In genomic region chr6:85452411-85452665, GRCm38 (mm10) we compare ENCODE assay signal across 9 mouse cellular contexts. TPM values are rescaled to one million over a fixed set of nuclear protein-coding genes. Genes with fewer than 3 reads are reported as not detected.
DNase-seq lines count a peak whose midpoint lies in the region; ATAC-seq lines count a peak whose summit lies in the region.
"Had no signal": no experiment of that assay in that cellular context is flagged by ENCODE, and none has a peak within 500 bp of the region (broad histone marks: within the 10 kb centered on the region; RNA-seq: fewer than 3 reads in every experiment).

No protein-coding gene starts in this region.

- peak overlapping the region; percentile 77 for H3K9ac ChIP-seq in heart, embryonic 15.5 days
- H3K9ac ChIP-seq in hindbrain, embryonic 11.5 days (ENCODE audit: low read depth, low read length), result peak overlapping the region; percentile 96
- peak overlapping the region; percentile 90 for H3K9ac ChIP-seq in midbrain, embryonic 11.5 days (ENCODE audit: low read length)

- no peak for ATAC-seq in heart, embryonic 15.5 days (replicated peaks; ENCODE audit: insufficient number of reproducible peaks, insufficient read depth, low FRiP score, low read depth)
- ATAC-seq in hindbrain, embryonic 11.5 days (ENCODE audit: low FRiP score), result no peak; the same call in 1 of the 2 replicates
- no peak for ATAC-seq in midbrain, embryonic 11.5 days (ENCODE audit: low FRiP score)

- H3K27ac ChIP-seq in heart, embryonic 15.5 days, result peak overlapping the region; percentile 86
- H3K27ac ChIP-seq in hindbrain, embryonic 11.5 days (ENCODE audit: low read depth, low read length), result peak overlapping the region; percentile 91
- H3K27ac ChIP-seq in midbrain, embryonic 11.5 days (ENCODE audit: low read depth, low read length), result peak overlapping the region; percentile 81

- H3K4me1 ChIP-seq in heart, embryonic 15.5 days (replicated peaks), result peaks cover 35% of the 10 kb centered on the region
- H3K4me1 ChIP-seq in hindbrain, embryonic 11.5 days (replicated peaks; ENCODE audit: control insufficient read depth, insufficient read depth, low read length), result peaks cover 8% of the 10 kb centered on the region; the same call in 1 of the 2 replicates
- peaks cover 27% of the 10 kb centered on the region for H3K4me1 ChIP-seq in midbrain, embryonic 11.5 days (ENCODE audit: control insufficient read depth, insufficient read depth, low read length)

- H3K4me2 ChIP-seq in heart, embryonic 15.5 days, result peak overlapping the region; percentile 97
- H3K4me2 ChIP-seq in hindbrain, embryonic 11.5 days (replicated peaks; ENCODE audit: low read depth, low read length), result peak overlapping the region; percentile 91
- H3K4me2 ChIP-seq in midbrain, embryonic 11.5 days, result peak overlapping the region; percentile 96

- H3K9me3 ChIP-seq in heart, embryonic 15.5 days (replicated peaks), result no peaks in the 10 kb centered on the region
- H3K9me3 ChIP-seq in hindbrain, embryonic 11.5 days (ENCODE audit: control insufficient read depth, low read length), result no peaks in the 10 kb centered on the region
- no peaks in the 10 kb centered on the region for H3K9me3 ChIP-seq in midbrain, embryonic 11.5 days (ENCODE audit: control insufficient read depth, low read length)

- under 1% methylated on average over 15 of the region's 15 CpGs for WGBS in heart, embryonic 15.5 days
- WGBS in hindbrain, embryonic 11.5 days, result under 1% methylated on average over 15 of the region's 15 CpGs
- WGBS in midbrain, embryonic 11.5 days, result under 1% methylated on average over 15 of the region's 15 CpGs

- H3K36me3 ChIP-seq in heart, embryonic 15.5 days, result peaks cover 4% of the 10 kb centered on the region; the same call in 1 of the 2 replicates
- H3K36me3 ChIP-seq in hindbrain, embryonic 11.5 days (ENCODE audit: control insufficient read depth, insufficient read depth, low read length), result no peaks in the 10 kb centered on the region
- H3K36me3 ChIP-seq in midbrain, embryonic 11.5 days (ENCODE audit: control insufficient read depth, insufficient read depth, low read length), result no peaks in the 10 kb centered on the region

- no peaks in the 10 kb centered on the region for H3K27me3 ChIP-seq in heart, embryonic 15.5 days
- H3K27me3 ChIP-seq in hindbrain, embryonic 11.5 days (ENCODE audit: control insufficient read depth, insufficient read depth, low read length), result no peaks in the 10 kb centered on the region
- no peaks in the 10 kb centered on the region for H3K27me3 ChIP-seq in midbrain, embryonic 11.5 days (ENCODE audit: control insufficient read depth, insufficient read depth, low read length)
- H3K27me3 ChIP-seq: Patski had no signal

- intact Hi-C loops in heart, postnatal 25 days (cut with DNase I), result loop anchor here (10.0 kb wide), 2 partner anchors 132 to 462 kb away; partner anchors contain the start of genes Alms1, Nat8f1 and Tprkb

- H3K4me3 ChIP-seq in heart, embryonic 15.5 days, result peak overlapping the region; percentile 65
- H3K4me3 ChIP-seq in hindbrain, embryonic 11.5 days (ENCODE audit: low read depth, low read length), result peak overlapping the region; percentile 86
- peak overlapping the region; percentile 44 for H3K4me3 ChIP-seq in midbrain, embryonic 11.5 days (ENCODE audit: low read depth, low read length)

- DNase-seq in heart, postnatal 25 days (ENCODE audit: low spot score), result no peak
- DNase-seq in R1 (ENCODE audit: low read depth, low spot score), result peak; percentile 67
- no peak for DNase-seq in hindbrain, embryonic 11.5 days (ENCODE audit: low spot score)
- DNase-seq in midbrain, embryonic 11.5 days (ENCODE audit: low spot score, missing footprints), result no peak
- no peak for DNase-seq in B cell, adult 2 months
- DNase-seq in testis, postnatal 14 days (ENCODE audit: low spot score), result no peak
- DNase-seq in cerebellum, adult 9-11 months, result no peak

RNA-seq across cellular contexts. Expression of gene Pradc1, which starts 0.6 kb away (rescaled TPM):
- 38.8 and 41.9 TPM in 2 replicates for polyA plus RNA-seq in heart, embryonic 15.5 days (2015; fragmentation: Nextera tagmentation; extraction: Ambion mirVana)
- 10 to 100 TPM; 10.2 to 13.8 TPM for total RNA-seq in heart, postnatal 25 days (2021)
- polyA plus RNA-seq in hindbrain, embryonic 11.5 days (2014; fragmentation: Nextera tagmentation; extraction: Ambion mirVana), result 25.5 and 28.1 TPM in 2 replicates
- 24.6 and 29.4 TPM in 2 replicates for polyA plus RNA-seq in midbrain, embryonic 11.5 days (2014; fragmentation: Nextera tagmentation; extraction: Ambion mirVana)

RNA-seq across cellular contexts. Expression of gene Cct7, which starts 1.0 kb away (rescaled TPM):
- polyA plus RNA-seq in heart, embryonic 15.5 days (2015; fragmentation: Nextera tagmentation; extraction: Ambion mirVana), result 312 and 362 TPM in 2 replicates
- 100 to 1,000 TPM; 133 to 151 TPM for total RNA-seq in heart, postnatal 25 days (2021)
- polyA plus RNA-seq in hindbrain, embryonic 11.5 days (2014; fragmentation: Nextera tagmentation; extraction: Ambion mirVana), result 644 and 685 TPM in 2 replicates
- 666 and 672 TPM in 2 replicates for polyA plus RNA-seq in midbrain, embryonic 11.5 days (2014; fragmentation: Nextera tagmentation; extraction: Ambion mirVana)

RNA-seq across cellular contexts. Expression of gene Smyd5, which starts 20.5 kb away (rescaled TPM):
- 29.6 and 38.4 TPM in 2 replicates for polyA plus RNA-seq in heart, embryonic 15.5 days (2015; fragmentation: Nextera tagmentation; extraction: Ambion mirVana)
- 1 to 10 TPM; 6.5 to 8.7 TPM for total RNA-seq in heart, postnatal 25 days (2021)
- polyA plus RNA-seq in hindbrain, embryonic 11.5 days (2014; fragmentation: Nextera tagmentation; extraction: Ambion mirVana), result 52.4 and 53.1 TPM in 2 replicates
- polyA plus RNA-seq in midbrain, embryonic 11.5 days (2014; fragmentation: Nextera tagmentation; extraction: Ambion mirVana), result 52.1 and 52.6 TPM in 2 replicates

RNA-seq across cellular contexts. Expression of gene Noto, which starts 28.7 kb away (rescaled TPM):
- polyA plus RNA-seq in heart, embryonic 15.5 days (2015; fragmentation: Nextera tagmentation; extraction: Ambion mirVana), result 0.15 TPM in 1 of 2 replicates, not detected in the other
- total RNA-seq in heart, postnatal 25 days (2021), result not detected
- polyA plus RNA-seq in hindbrain, embryonic 11.5 days (2014; fragmentation: Nextera tagmentation; extraction: Ambion mirVana), result not detected in 2 replicates
- polyA plus RNA-seq in midbrain, embryonic 11.5 days (2014; fragmentation: Nextera tagmentation; extraction: Ambion mirVana), result not detected in 2 replicates
- polyA plus RNA-seq: Patski had no signal

RNA-seq across cellular contexts. Expression of gene Fbxo41, which starts 50.5 kb away (rescaled TPM):
- 0.03 and 0.15 TPM in 2 replicates for polyA plus RNA-seq in heart, embryonic 15.5 days (2015; fragmentation: Nextera tagmentation; extraction: Ambion mirVana)
- not detected for total RNA-seq in heart, postnatal 25 days (2021)
- 0.89 and 0.93 TPM in 2 replicates for polyA plus RNA-seq in hindbrain, embryonic 11.5 days (2014; fragmentation: Nextera tagmentation; extraction: Ambion mirVana)
- polyA plus RNA-seq in midbrain, embryonic 11.5 days (2014; fragmentation: Nextera tagmentation; extraction: Ambion mirVana), result 0.79 and 1.1 TPM in 2 replicates
